Mouse (Mus musculus) layer of hippocampus, postnatal 10 days (tissue): Measurements from ENCODE around the gene Tnmd. TPM values are rescaled to one million over a fixed set of nuclear protein-coding genes. Genes with fewer than 3 reads are reported as not detected.
A peak's percentile ranks its signal among the peaks of the same experiment; 100 is the strongest.

Experiments used
- DNase-seq, 2 experiments: peaks; one replicate each; pipeline ENCODE4 v3.0.0; 2021; ENCODE audit warnings: low spot score in 2 of 2
- long read RNA-seq: library from polyadenylated mRNA; stranded (forward); transcript quantifications from one replicate; pipeline ENCODE4 v2.0.0, GENCODE M21; 2023
- total RNA-seq, 2 experiments: library from RNA; stranded (reverse); gene quantifications; 2 replicates each; pipeline ENCODE4 v1.2.3; 2021

Gene Tnmd
- total RNA-seq, result not detected
- long read RNA-seq, result 0 reads

DNA sequence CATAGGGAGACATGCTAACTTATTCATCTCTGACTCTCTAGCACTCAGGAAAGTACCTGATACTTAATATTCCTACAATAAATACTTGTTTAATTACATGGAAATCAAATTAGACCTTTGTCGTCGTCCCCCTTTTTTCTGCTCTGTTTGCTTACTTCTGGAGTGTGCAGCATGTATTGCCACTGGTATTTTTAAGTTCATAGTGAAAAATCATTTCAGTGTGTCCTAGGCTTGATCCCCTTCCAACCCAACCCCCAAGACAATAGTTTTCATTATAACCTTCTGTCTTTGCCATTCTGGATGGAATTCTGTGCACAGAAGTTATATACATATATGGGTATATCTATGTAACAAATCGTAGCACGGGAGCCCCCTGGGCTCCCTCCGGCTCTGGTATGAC lies at the start of gene Tnmd:
TSS of gene Tnmd (plus strand) at position 301 of the 400 bp plus-strand sequence.
- no peak for DNase-seq

DNA sequence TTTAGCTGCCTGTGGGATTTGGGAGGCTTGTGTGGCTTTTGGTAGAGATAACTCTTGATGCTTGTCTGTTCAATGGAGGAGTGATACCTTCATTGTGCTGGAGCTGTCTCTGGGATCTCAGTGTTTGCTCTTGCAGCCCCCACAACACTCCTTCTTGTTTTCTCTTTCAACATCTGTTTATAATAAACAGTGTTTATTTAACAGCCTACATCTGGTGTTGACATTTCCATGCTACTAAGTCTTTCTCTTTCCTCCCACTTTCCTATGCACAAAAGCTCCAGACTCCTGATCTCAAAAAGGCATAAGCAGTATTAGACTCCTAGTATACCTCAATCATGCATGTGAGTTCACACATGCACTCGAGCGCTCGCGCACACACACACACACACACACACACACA lies 2.9 kb downstream of the Tnmd start:
- DNase-seq, result no peak

DNA sequence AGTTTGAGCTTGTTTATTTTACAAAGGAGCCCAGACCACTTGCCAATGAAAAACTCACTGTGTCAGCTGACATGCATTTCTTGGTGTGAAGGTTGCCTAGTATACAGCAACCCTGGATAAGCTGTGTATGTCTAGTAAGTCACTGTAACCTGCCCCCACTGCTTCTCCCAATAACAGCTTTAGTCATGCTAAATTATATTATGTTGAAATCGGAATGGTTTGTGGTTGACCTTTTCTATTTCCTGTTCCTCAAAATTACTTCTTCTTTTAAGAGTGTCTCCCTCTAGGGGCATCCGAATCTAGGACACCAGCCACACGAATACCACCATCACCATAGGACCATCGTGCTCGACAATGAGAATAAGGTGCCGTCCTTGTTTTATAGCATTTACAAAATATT lies 19.0 kb downstream of the Tnmd start:
- no peak for DNase-seq

DNA sequence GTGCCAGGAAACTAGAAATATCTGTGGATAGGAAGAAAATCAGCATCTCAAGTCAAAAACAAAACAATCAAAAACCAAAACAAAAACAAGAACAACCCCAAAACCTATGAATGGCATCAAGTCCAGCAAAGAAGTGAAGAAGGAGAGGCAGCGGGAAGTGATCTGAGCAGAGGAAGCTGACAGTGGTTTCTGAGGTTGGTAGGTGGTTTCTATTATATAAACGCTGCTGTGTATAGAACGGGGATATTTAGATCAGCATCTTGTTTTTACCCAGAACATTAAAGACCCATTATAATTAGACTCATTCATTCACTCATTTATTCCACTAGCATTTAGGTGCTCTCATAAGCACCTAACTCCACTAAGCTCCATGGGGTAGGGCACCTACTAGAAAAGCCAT lies 36.5 kb downstream of the Tnmd start:
- DNase-seq, result no peak

DNA sequence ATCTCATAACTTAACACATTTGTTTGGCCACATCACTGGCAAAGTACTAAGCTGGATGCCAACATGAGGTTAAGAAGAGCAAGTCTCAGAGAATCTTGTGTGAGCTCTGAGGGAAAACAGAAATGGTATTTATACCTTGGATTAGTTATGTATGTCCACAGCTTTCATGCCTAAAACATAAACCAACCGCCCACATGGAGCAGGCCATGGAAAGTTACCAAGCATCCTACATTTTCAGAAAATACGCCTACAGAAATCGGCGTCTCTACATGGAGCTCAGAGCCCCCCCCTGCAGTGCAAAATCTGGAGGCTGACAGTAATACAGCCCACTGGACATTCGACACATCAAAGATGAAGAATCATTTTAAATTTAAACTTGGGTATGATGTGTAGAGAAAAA lies 37.3 kb downstream of the Tnmd start:
- DNase-seq, result no peak

DNA sequence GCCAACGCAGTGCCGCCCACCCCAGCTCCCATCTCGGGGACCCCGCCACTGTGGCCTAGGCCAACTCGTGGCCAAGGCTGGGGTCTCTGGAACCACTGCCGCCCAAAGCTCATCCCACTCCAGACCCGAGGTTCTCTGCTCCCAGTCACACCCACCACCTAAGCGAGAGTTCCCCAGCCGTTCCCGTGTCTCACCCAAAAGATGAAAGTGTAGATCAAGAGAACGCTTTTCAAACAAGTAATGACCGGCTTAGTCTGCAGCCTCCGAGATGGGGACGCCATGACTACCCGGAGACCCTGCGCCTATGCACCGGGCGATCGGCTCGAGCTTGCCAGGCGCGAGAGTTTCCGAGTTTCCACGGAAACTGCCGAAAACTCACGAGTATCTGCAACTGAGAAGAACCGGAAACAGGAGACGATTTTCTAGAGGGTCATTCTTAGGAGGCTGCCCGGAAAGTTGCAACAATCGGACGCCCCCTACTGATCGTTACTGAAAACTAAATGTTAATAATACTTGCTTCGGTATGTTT lies 47.3 kb downstream of the Tnmd start, which contains the start of gene Tspan6:
TSS of gene Tspan6 (minus strand) at position 416 of the 529 bp plus-strand sequence.
- peak; percentile 84 to 88 for DNase-seq

DNA sequence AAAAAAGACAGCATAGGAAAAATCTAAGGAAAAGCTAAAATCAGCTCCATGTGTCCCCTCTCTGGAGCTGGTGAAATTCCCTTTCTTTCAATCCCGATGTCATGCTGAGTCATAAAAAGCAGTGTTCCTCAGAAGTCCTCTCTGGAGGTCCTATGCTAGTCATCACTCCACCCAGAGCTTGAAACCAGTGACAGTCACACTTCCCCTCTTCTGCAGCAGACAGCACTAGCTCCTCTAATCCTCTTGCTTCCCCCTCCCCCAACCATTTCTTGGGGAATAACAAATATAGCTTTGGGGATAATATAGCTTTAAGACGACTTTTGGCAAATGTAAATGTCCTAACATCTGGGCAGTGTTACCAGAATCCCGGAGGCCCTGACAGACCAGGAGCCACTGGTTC lies 57.5 kb downstream of the Tnmd start, which contains the start of gene Srpx2:
TSS of gene Srpx2 (plus strand) at position 166 of the 400 bp plus-strand sequence.
- no peak for DNase-seq

- no peak for DNase-seq
These were observed 60.8 kb downstream of the Tnmd start for GRCm38 (mm10) chrX:133911397-133912103.

GRCm38 (mm10) chrX:133913006-133913405 lies 62.2 kb downstream of the Tnmd start:
- DNase-seq, result no peak

DNA sequence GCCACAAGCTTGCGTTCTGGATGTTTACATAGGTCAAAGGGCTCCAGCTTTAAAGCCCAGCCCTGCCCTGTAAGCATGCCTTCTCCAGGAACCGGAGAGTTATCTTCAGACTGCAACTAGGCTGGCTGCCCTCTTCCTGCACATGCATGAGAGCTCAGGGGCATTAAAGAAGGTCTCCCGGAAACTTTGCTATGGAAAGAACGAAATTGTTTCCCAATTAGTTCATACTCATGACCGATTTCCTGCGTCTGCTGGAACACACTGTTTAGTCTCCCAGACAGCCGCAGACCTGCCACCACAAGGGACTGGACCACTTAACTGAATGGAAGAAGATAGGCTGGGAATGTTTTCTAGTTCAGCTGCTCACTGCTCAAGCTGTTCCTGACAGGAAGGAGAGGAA lies 63.4 kb downstream of the Tnmd start:
- no peak for DNase-seq

Other genes starting within 250 kb of the Tnmd start
- gene Pcdh19, start 162.0 kb upstream of the Tnmd start, total RNA-seq, result 10 to 100 TPM; 71.3 to 87.9 TPM
- 10 to 100 TPM; 52.5 to 57.0 TPM for gene Tspan6, start 47.4 kb downstream of the Tnmd start, total RNA-seq
- 1 to 10 TPM in 1 of 2 experiments, under 1 TPM in 1; 0.76 to 1.3 TPM for gene Srpx2, start 57.4 kb downstream of the Tnmd start, total RNA-seq
- 1 to 10 TPM in 1 of 2 experiments, under 1 TPM in 1; 0.32 to 1.0 TPM for gene Sytl4, start 130.8 kb downstream of the Tnmd start, total RNA-seq
- gene Cstf2, start 208.2 kb downstream of the Tnmd start, total RNA-seq, result 100 to 1,000 TPM; 110 to 144 TPM